Mouse (Mus musculus) MEL (cell line): ENCODE data around the gene Kif24. TPM values are rescaled to one million over a fixed set of nuclear protein-coding genes. Genes with fewer than 3 reads are reported as not detected.
A peak's percentile ranks its signal among the peaks of the same experiment; 100 is the strongest.

Experiments
- DNase-seq: peaks from one replicate; pipeline ENCODE4 v3.0.0; 2011; ENCODE audit warnings: low read depth, low spot score
- H3K27ac ChIP-seq: 2 replicates; pipeline ENCODE4 v1.5.1; 2012; ENCODE audit warnings: low read depth, mild to moderate bottlenecking, control low read depth, low read length, moderate library complexity; ENCODE audit not compliant: control insufficient read depth
- H3K27me3 ChIP-seq, 2 experiments: fragments of 150-350 bp in 1 of 2; sonication (generic) in 1 of 2; 2 replicates each; pipeline ENCODE4 v1.6.1; 2012; ENCODE audit warnings: low read length in 2 of 2, mild to moderate bottlenecking in 2 of 2, improper control_type of control experiment in 1 of 2, moderate library complexity in 1 of 2; ENCODE audit not compliant: insufficient read depth in 2 of 2, control insufficient read depth in 1 of 2
- H3K36me3 ChIP-seq, 2 experiments: 2 replicates each; pipeline ENCODE4 v1.6.1; 2012 to 2014; ENCODE audit warnings: low read length in 2 of 2, improper control_type of control experiment in 1 of 2, inconsistent platforms in 1 of 2, mild to moderate bottlenecking in 1 of 2; ENCODE audit not compliant: insufficient read depth in 2 of 2, control insufficient read depth in 1 of 2
- H3K4me1 ChIP-seq, 2 experiments: fragments of 150-350 bp in 1 of 2; sonication (generic) in 1 of 2; 2 replicates each; pipeline ENCODE4 v1.6.1; 2012; ENCODE audit warnings: low read length in 2 of 2, improper control_type of control experiment in 1 of 2, mild to moderate bottlenecking in 1 of 2; ENCODE audit not compliant: insufficient read depth in 2 of 2, control insufficient read depth in 1 of 2
- H3K4me3 ChIP-seq, 2 experiments: fragments of 150-350 bp in 1 of 2; sonication (generic) in 1 of 2; 2 replicates each; pipeline ENCODE4 v1.5.1; 2012; ENCODE audit warnings: low read depth in 2 of 2, low read length in 2 of 2, mild to moderate bottlenecking in 2 of 2, moderate library complexity in 2 of 2, control low read depth in 1 of 2, improper control_type of control experiment in 1 of 2; ENCODE audit not compliant: control insufficient read depth in 1 of 2, insufficient read depth in 1 of 2
- H3K79me2 ChIP-seq: 2 replicates; pipeline ENCODE4 v1.6.1; 2012; ENCODE audit warnings: mild to moderate bottlenecking, low read length, moderate library complexity; ENCODE audit not compliant: control insufficient read depth, poor library complexity, insufficient read depth
- H3K9ac ChIP-seq: 2 replicates; pipeline ENCODE4 v1.6.1; 2012; ENCODE audit warnings: low read depth, mild to moderate bottlenecking, control low read depth, low read length, moderate library complexity; ENCODE audit not compliant: control insufficient read depth, poor library complexity, severe bottlenecking
- H3K9me3 ChIP-seq: fragments of 150-350 bp; sonication (generic); replicated peaks from 2 replicates; pipeline ENCODE4 v1.6.1; 2012; ENCODE audit warnings: mild to moderate bottlenecking, low read length, improper control_type of control experiment, moderate library complexity; ENCODE audit not compliant: insufficient read depth
- BHLHE40 ChIP-seq: IDR thresholded peaks from 2 replicates; pipeline ENCODE4 v1.6.1; 2012; ENCODE audit warnings: low read depth, mild to moderate bottlenecking, inconsistent platforms, low read length, improper control_type of control experiment, borderline replicate concordance
- CHD1 ChIP-seq: IDR thresholded peaks from 2 replicates; pipeline ENCODE4 v1.6.1; 2012; ENCODE audit warnings: low read depth, mild to moderate bottlenecking, inconsistent platforms, low read length, improper control_type of control experiment
- CTCF ChIP-seq, 3 experiments: IDR thresholded peaks in 2 of 3; conservative IDR thresholded peaks in 1 of 3; 2 replicates each; pipeline ENCODE4 v1.5.1; 2011 to 2012; ENCODE audit warnings: low read length in 3 of 3, low read depth in 2 of 3, mild to moderate bottlenecking in 2 of 3, improper control_type of control experiment in 1 of 3, inconsistent platforms in 1 of 3, mixed read lengths in 1 of 3, moderate library complexity in 1 of 3; ENCODE audit not compliant: control insufficient read depth in 1 of 3, insufficient read depth in 1 of 3, poor library complexity in 1 of 3, severe bottlenecking in 1 of 3
- E2F4 ChIP-seq: IDR thresholded peaks from 2 replicates; pipeline ENCODE4 v1.6.1; 2011; ENCODE audit warnings: low read depth, low read length, improper control_type of control experiment, borderline replicate concordance
- ELF1 ChIP-seq: IDR thresholded peaks from 2 replicates; pipeline ENCODE4 v1.6.1; 2014; ENCODE audit warnings: low read depth, mild to moderate bottlenecking, inconsistent platforms, low read length, improper control_type of control experiment, moderate library complexity
- EP300 ChIP-seq, 2 experiments: IDR thresholded peaks; 2 replicates each; pipeline ENCODE4 v1.6.1; 2011; ENCODE audit warnings: improper control_type of control experiment in 2 of 2, low read length in 2 of 2, low read depth in 1 of 2, mild to moderate bottlenecking in 1 of 2
- ETS1 ChIP-seq: IDR thresholded peaks from 2 replicates; pipeline ENCODE4 v1.6.1; 2012; ENCODE audit warnings: low read depth, mild to moderate bottlenecking, inconsistent platforms, low read length, improper control_type of control experiment, moderate library complexity
- HCFC1 ChIP-seq: IDR thresholded peaks from 2 replicates; pipeline ENCODE4 v1.6.1; 2012; ENCODE audit warnings: low read depth, mild to moderate bottlenecking, inconsistent platforms, low read length, improper control_type of control experiment, moderate library complexity
- KAT2A ChIP-seq: conservative IDR thresholded peaks from 2 replicates; pipeline ENCODE4 v1.6.1; 2012; ENCODE audit warnings: low read depth, low read length, improper control_type of control experiment, inconsistent platforms
- MAFK ChIP-seq: IDR thresholded peaks from 2 replicates; pipeline ENCODE4 v1.6.1; 2011; ENCODE audit warnings: low read depth, mild to moderate bottlenecking, low read length, improper control_type of control experiment, borderline replicate concordance
- MAX ChIP-seq: IDR thresholded peaks from 2 replicates; pipeline ENCODE4 v1.6.1; 2011; ENCODE audit warnings: low read length, improper control_type of control experiment
- MEF2A ChIP-seq: IDR thresholded peaks from 2 replicates; pipeline ENCODE4 v1.6.1; 2014; ENCODE audit warnings: low read depth, mild to moderate bottlenecking, inconsistent platforms, low read length, improper control_type of control experiment; ENCODE audit not compliant: poor library complexity, insufficient replicate concordance, severe bottlenecking; ENCODE audit errors: extremely low read depth
- MXI1 ChIP-seq: IDR thresholded peaks from 2 replicates; pipeline ENCODE4 v1.6.1; 2011; ENCODE audit warnings: mild to moderate bottlenecking, low read depth, low read length, improper control_type of control experiment
- NRF1 ChIP-seq: IDR thresholded peaks from 2 replicates; pipeline ENCODE4 v1.6.1; 2014; ENCODE audit warnings: low read depth, mild to moderate bottlenecking, inconsistent platforms, low read length, improper control_type of control experiment, moderate library complexity; ENCODE audit not compliant: poor library complexity, insufficient read depth, severe bottlenecking
- POLR2A ChIP-seq, 2 experiments: IDR thresholded peaks; 2 replicates each; pipeline ENCODE4 v1.6.1; 2011 to 2012; ENCODE audit warnings: low read length in 2 of 2, mild to moderate bottlenecking in 2 of 2, control low read depth in 1 of 2, improper control_type of control experiment in 1 of 2, low read depth in 1 of 2, moderate library complexity in 1 of 2; ENCODE audit not compliant: control insufficient read depth in 1 of 2, insufficient read depth in 1 of 2, poor library complexity in 1 of 2
- POLR2AphosphoS2 ChIP-seq: IDR thresholded peaks from 2 replicates; pipeline ENCODE4 v1.6.1; 2011; ENCODE audit warnings: low read length, improper control_type of control experiment
- RAD21 ChIP-seq: IDR thresholded peaks from 2 replicates; pipeline ENCODE4 v1.6.1; 2011; ENCODE audit warnings: mild to moderate bottlenecking, low read depth, low read length, improper control_type of control experiment
- RCOR1 ChIP-seq: IDR thresholded peaks from 2 replicates; pipeline ENCODE4 v1.6.1; 2012; ENCODE audit warnings: low read depth, mild to moderate bottlenecking, inconsistent platforms, low read length, improper control_type of control experiment
- TAL1 ChIP-seq: IDR thresholded peaks from 2 replicates; pipeline ENCODE4 v1.6.1; 2012; ENCODE audit warnings: mild to moderate bottlenecking, inconsistent platforms, low read length, moderate library complexity, mixed read lengths
- TBP ChIP-seq: IDR thresholded peaks from 2 replicates; pipeline ENCODE4 v1.8.0; 2011; ENCODE audit warnings: low read depth, low read length, improper control_type of control experiment
- UBTF ChIP-seq: IDR thresholded peaks from 2 replicates; pipeline ENCODE4 v1.6.1; 2012; ENCODE audit warnings: low read depth, mild to moderate bottlenecking, inconsistent platforms, low read length, improper control_type of control experiment, moderate library complexity, borderline replicate concordance; ENCODE audit not compliant: insufficient read depth
- ZKSCAN1 ChIP-seq: IDR thresholded peaks from 2 replicates; pipeline ENCODE4 v1.6.1; 2012; ENCODE audit warnings: low read depth, mild to moderate bottlenecking, inconsistent platforms, low read length, improper control_type of control experiment, moderate library complexity
- polyA plus RNA-seq, 2 experiments: library from polyadenylated mRNA; stranded (reverse) in 1 of 2; unstranded in 1 of 2; fragments of >175 nt in 1 of 2; fragments of >200 nt in 1 of 2; gene quantifications; 2 replicates each; pipeline versions ENCODE4 v1.2.1 to v1.2.4; 2012; ENCODE audit warnings: low replicate concordance in 2 of 2, low read depth in 1 of 2; ENCODE audit not compliant: insufficient read length in 2 of 2, insufficient read depth in 1 of 2, missing spikeins in 1 of 2
- total RNA-seq: library from RNA; depleted of rRNA; stranded (reverse); fragments of 300-350 nt; gene quantifications from 2 replicates; pipeline ENCODE4 v1.2.3, GENCODE M21; 2012

Kif24 gene
- total and polyA plus RNA-seq, 3 experiments, result 11.6 to 13.2 TPM; not detected in 1

DNA sequence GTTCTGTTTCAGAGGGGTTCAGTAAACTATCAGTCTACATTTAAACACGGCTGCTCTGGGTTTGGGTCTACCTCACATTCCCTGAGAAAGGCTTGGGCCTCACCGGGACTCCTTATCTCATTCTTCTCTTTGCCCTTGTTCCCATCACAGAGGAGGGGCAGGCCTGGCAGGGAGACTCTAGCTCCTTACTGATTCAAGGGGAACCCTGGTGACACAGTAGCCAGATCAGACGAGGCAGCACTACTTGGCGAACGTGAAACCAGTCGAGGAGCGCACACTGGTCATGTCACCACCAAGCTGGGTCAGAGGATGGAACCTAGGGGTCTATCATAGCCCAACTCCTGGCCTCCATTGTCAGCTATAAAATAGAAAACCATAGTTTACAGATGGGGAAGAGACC, 43.3 kb upstream of the Kif24 start:
- Histone ChIP-seq H3K79me2 (no peaks in the 10 kb centered on the region), H3K4me3 (no peak overlapping the region), H3K9me3 (no peaks in the 10 kb centered on the region), H3K9ac (no peak overlapping the region), H3K27me3 (peaks cover 3 to 5% of the 10 kb centered on the region in 2 experiments; a peak in 3 of 4 replicates), H3K27ac (no peak overlapping the region), H3K4me1 (peaks cover 4 to 28% of the 10 kb centered on the region in 2 experiments; a peak in 3 of 4 replicates), H3K36me3 (peaks cover 0 to 16% of the 10 kb centered on the region in 2 experiments; a peak in 2 of 4 replicates)
- no peak for TF ChIP-seq ETS1
- TF ChIP-seq CTCF (IDR thresholded peaks at IDR 0.05 in 2 of 3, conservative IDR thresholded peaks at IDR 0.05 in 1 of 3; ENCODE audit: control insufficient read depth in 1 of 3, insufficient read depth in 1 of 3, low read depth in 2 of 3, low read length in 3 of 3, poor library complexity in 1 of 3, severe bottlenecking in 1 of 3), result no peak
- no peak for TF ChIP-seq MAX
- no peak for TF ChIP-seq NRF1
- no peak for TF ChIP-seq MXI1
- no peak for TF ChIP-seq RAD21
- no peak for TF ChIP-seq CHD1
- no peak for TF ChIP-seq POLR2AphosphoS2
- TF ChIP-seq POLR2A (IDR thresholded peaks at IDR 0.05; ENCODE audit: control insufficient read depth in 1 of 2, insufficient read depth in 1 of 2, low read depth in 1 of 2, low read length in 2 of 2, poor library complexity in 1 of 2), result no peak
- TF ChIP-seq MEF2A, result no peak
- TF ChIP-seq KAT2A, result no peak
- no peak for TF ChIP-seq RCOR1
- DNase-seq, result no peak

- Histone ChIP-seq H3K9me3 (no peaks in the 10 kb centered on the region), H3K4me3 (peak overlapping the region; percentile 18 to 68; a peak in 3 of 4 replicates), H3K27ac (no peak overlapping the region), H3K79me2 (no peaks in the 10 kb centered on the region), H3K27me3 (peaks cover 3% of the 10 kb centered on the region in 2 experiments; a peak in 2 of 4 replicates), H3K36me3 (peaks cover 0 to 16% of the 10 kb centered on the region in 2 experiments; a peak in 2 of 4 replicates), H3K9ac (peak overlapping the region; percentile 42), H3K4me1 (peaks cover 4 to 28% of the 10 kb centered on the region in 2 experiments; a peak in 3 of 4 replicates)
- DNase-seq, result no peak
- TF ChIP-seq TAL1 (no peak), HCFC1 (no peak), CTCF (IDR thresholded peaks at IDR 0.05 in 2 of 3, conservative IDR thresholded peaks at IDR 0.05 in 1 of 3; ENCODE audit: control insufficient read depth in 1 of 3, insufficient read depth in 1 of 3, low read depth in 2 of 3, low read length in 3 of 3, poor library complexity in 1 of 3, severe bottlenecking in 1 of 3) (no peak), CHD1 (no peak), MXI1 (no peak), TBP (no peak), E2F4 (no peak), ETS1 (no peak), MEF2A (no peak), ZKSCAN1 (no peak), EP300 (IDR thresholded peaks at IDR 0.05; ENCODE audit: low read depth in 1 of 2, low read length in 2 of 2) (no peak), UBTF (no peak), BHLHE40 (no peak), RAD21 (no peak), ELF1 (no peak), MAFK (no peak), POLR2AphosphoS2 (no peak), NRF1 (no peak)
These were observed 42.7 kb upstream of the Kif24 start for GRCm38 (mm10) chr4:41507326-41507924.
